Mouse (Mus musculus): ENCODE measurements at regions not wholly inside any gene's neighbourhood (a gene's known extent, or its start where the extent isn't known, plus 50 kb on each side); places are given as distances from the start of the nearest gene placed in this dataset.

GRCm38 (mm10) chr16:77173026-77173692, 159.7 kb downstream of the Usp25 start:
- TF ChIP-seq EP300 (IDR thresholded peaks at IDR 0.05; ENCODE audit: low read depth) (peak; percentile 88), CTCF (IDR thresholded peaks at IDR 0.05; ENCODE audit: low read depth) (no peak)

All from heart, postnatal 0 days (tissue).